Mouse (Mus musculus): Measurements from ENCODE around the gene Gpr119. TPM values are rescaled to one million over a fixed set of nuclear protein-coding genes. Genes with fewer than 3 reads are reported as not detected.

The Gpr119 gene
- not detected for polyA plus RNA-seq (2017; shearing (Covaris generic))

DNA sequence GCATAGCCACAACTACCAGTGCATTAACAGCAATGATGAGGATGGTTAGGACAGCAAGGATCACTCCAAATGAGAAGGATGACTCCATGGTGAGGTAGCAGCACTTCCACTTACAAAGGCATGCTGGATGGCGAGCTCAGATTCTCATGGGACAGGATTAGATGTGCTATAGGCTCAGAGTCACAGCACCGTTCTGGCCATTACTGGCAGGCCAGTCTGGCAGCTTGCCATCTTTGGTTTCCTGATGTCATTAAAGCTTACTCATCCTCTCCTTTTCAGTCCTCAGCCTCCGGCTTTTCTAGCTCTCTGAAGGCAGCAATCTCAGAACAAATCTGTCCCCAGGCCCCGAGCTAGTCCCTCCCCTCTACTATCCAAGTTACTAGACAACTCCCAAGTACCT, at the start of gene Gpr119:
TSS of gene Gpr119 (minus strand) at position 308 of the 400 bp plus-strand sequence.
- no peak for ATAC-seq

DNA sequence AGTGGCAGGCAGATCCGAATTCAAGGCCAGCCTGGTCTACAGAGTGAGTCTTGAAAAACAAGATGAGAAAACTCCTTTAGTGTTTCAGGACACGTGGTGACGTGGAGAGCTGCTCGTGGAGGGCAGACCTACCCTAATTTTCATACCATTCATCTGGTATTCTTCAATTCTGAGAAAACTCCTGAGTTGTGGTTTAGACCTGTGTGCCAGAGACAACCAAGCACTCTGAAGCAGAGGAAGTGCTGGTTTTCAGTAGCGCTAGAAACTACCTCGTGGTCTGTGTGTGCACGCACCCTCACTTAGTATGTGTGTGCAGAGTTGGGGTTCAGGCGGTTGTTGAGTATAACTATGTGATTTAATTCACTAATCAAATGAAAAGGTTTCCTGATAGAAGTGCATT, 38.6 kb upstream of the Gpr119 start:
- ATAC-seq = peak; percentile 61

DNA sequence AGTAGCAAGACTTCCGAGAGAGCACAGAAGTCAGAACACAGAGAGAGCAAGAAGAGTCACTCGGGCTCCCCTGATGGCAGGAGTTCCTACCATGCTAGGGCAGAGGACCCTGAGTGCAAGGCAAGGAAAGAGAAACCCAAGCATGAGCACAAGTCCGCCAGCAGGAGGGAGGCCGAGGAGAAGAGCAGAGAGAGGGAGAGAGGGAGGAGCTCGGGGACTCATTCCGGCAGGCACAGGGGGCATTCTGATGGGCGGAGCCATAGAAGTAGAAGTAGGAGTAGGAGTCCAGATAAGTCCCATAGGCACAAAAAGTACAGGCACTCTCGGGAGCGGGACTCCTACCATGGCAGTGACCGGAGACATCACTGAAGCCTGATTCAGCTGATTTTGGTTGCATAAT, 35.4 kb upstream of the Gpr119 start:
- ATAC-seq = no peak

DNA sequence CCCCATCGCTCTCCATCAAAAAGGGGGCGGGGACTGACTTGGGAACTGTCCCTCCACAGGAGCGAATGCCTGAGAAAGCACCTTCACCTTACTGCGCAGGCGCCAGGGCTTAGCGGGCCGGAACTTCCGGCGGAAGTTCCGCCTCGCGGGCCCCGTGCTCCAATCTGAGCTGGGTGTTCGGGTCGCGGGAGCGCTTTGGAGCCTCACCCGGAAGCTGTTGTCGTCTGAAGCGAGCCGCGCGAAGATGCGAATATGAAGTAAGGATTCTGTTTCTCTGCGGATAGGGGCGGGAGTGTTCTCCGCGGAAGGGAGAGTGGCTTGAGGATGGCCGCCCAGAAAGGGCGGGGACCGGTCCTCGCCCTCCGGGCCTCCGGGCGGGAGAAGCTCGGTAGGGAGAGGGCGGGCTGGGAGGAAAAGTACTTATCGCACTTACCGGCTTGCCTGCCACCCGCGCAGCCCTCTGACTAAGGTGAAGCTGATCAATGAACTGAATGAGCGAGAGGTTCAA, 20.6 kb upstream of the Gpr119 start, which contains the start of gene Rbmx2:
TSS of gene Rbmx2 (plus strand) at position 141 of the 508 bp plus-strand sequence.
- peak; percentile 98 for ATAC-seq

DNA sequence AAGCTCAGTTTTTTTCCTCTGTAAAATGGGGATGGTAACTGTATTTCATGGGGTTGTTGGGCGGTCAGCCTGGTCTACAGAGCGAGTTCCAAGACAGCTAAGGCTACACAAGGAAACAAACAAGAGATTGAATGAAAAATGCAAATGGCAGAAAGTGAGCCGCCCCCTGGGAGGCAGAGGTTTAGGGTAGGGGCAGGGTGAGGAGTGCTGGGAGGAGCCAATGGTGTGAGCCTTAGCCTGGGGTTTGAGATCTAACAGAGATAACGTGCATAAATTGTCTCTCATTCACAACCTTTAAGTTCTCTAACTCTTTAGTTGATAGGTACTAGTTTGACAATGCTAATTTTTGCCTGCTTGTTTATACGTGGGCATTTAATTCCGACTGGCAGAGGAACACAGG, 20.2 kb upstream of the Gpr119 start:
- ATAC-seq = peak; percentile 27

DNA sequence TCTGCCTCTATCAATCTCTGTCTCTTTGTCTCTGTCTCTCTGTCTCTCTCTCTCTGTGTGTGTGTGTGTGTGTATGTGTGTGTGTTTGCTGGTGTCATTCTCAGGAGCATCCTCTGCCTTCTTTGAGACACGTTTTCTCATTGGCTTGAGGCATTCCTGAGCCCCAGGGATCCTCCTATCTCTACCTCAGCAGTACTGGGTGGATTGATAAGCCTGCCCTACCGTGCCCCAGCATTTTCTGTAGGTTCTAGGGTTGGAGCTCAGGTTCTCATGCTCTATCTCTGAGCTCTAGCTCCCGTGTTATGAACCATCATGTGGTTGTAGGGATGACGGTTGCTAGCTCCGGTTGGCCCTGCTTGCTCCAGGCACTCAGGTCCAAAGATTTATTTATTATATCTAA, 9.6 kb upstream of the Gpr119 start:
- ATAC-seq = no peak

DNA sequence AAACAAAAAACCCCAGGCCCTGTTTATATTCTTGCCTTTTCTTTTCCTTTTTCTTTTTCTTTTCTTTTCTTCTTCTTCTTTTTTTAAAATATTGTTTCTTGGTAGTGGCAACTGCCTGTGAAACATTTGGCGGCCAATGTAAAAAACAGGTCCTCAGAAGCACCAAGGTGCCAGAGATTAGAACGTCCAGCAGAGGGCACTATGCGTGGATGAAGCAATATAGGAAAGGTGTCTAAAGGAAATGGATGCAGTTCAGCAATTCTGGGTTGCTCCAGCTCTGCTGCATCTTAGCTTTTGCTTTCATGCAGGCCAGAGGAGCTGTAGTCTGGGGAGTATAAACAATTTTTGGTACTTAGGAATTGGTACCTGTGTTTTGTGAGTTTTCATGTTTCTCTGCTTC, 9.2 kb upstream of the Gpr119 start:
- peak; percentile 65 for ATAC-seq

DNA sequence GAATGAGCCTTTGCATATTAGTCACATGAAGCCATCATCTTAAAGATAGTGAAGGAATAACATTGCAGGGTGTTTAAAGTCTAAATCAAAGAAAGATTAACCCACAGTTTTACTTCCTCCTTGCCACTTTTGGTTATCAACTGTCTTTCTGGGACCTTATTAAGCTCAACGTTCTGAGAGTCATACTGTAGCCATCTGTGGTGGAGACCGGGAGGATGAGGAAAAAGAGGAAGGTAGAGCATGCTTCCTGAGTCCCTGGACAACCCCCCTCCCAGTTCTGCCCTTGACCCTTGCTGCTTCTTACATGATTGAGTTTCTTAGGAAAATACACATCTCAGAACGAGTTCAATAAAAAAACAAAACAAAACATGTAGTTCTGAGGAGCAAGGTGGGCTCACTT, 2.6 kb downstream of the Gpr119 start:
- no peak for ATAC-seq

DNA sequence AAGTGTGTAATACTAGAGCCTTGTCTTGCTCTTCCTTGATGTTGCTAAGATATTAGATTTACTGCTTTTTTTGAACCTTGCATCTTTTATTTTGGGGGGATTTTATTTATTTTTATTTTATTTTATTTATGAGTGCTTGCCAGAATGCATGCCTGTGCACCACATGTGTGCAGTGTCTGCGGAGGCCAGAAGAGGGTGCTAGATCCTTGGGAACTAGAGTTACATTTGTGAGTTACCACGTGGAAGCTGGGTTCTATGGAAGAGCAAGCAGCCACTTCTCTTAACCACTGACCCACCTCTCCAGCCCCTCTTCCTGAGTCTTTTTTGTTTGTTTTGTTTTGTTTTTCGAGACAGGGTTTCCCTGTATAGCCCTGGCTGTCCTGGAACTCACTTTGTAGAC, 4.7 kb downstream of the Gpr119 start:
- ATAC-seq = no peak

DNA sequence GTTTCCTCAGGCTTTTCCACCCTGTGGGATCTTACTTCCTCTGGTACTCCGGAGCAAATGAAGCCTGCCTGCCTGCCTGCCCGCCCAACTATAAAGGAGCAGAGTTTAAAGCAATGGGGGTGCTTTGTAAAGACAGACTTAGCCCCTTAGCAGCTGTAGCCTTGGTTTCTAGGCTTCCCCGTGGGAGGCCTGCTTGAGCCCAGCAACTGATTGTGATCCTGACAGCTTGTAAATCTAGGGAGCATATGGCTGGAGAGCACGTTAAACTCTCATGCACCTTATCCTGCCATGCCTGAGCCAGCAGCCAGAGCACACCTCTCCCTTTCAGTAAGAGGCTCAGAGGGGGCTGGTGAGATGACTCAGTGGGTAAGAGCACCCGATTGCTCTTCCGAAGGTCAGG, 7.5 kb downstream of the Gpr119 start:
- no peak for ATAC-seq

DNA sequence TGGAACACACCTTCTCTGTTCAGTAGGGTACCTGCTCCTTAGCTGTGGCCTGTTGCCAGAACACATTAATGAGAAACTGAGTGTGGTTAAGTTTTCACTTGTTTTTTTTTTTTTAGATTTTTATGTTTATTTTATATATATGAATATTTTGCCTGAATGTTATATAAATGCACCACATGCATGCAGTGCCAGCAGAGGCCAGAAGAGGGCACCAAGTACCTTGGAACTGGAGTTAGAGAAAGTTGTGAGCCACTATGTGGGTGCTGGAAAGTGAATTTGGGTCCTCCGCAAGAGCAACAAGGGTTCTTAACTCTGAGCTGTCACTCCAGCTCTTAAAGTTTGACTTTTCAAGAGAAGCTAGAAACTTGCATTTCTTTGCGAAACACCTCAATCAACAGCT, 30.2 kb downstream of the Gpr119 start:
- ATAC-seq = no peak

DNA sequence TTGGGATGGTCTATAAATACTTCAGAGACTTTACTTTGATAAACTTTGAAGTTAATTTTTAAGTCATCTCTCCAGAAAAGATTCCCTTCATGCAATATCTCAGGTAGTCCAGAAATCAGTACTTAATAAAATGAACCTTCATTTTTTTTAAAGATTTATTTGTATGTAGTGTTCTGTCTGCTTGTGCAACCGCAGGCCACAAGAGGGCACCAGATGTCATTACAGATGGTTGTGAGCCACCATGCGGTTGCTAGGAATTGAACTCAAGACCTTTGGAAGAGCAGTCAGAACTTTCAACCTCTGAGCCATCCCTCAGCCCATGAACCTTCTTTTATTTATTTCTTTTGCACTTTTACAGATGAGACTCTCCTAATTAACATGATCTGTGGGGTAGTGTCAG, 37.2 kb downstream of the Gpr119 start:
- ATAC-seq = no peak

DNA sequence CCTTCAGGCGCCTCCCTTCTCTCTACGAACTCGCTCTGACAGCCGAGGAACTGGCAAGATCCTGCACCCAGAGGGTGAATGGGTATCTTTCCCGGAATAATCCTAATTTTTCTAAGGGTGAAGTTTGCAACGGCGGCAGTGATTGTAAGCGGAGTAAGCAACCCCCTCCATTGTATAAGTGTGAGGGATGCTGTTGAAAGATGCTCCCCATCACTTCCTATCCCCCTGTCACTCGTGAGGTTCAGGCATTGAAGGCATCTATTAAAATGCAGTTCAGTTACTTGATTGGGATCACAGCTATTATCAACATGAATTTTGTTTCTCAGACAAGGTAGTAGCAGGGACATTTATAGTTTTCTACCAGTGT, 50.2 kb downstream of the Gpr119 start:
- no peak for ATAC-seq

DNA sequence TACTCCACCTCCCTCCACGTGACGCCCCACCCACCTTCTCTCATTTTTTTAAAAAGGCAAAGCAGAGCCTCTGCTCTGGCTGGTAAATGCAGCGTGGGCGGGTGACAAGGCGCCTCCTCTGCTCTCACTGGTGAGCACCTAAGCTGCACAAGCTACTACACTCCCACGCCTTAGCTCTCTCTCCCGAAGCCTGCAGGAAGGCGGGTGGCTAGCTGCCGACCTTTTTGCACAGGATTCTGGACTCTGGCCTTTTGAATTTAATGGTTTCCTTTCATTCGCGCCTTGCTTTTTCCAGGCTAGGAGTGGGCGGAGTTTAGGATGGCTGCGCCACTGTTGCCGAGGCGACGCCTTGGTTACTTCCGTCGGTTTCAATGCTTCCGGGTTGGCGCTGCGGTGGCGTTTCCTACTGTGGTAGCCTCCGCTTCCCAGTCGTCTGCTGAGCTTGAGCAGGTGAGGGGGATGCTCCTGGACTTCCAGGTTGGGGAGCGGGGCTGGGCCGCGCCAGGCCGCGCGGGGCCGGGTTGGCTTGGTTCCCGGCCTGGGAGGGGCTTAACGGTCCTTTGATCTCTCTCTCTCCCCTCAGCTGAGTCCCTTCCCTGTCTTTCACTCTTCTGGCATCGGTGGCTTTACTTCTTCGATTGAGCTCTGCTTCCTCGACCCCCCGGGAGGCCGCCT, 50.8 kb downstream of the Gpr119 start, which contains the start of gene Slc25a14:
TSS of gene Slc25a14 (plus strand) at position 35 of the 675 bp plus-strand sequence.
- ATAC-seq = peak; percentile 96

DNA sequence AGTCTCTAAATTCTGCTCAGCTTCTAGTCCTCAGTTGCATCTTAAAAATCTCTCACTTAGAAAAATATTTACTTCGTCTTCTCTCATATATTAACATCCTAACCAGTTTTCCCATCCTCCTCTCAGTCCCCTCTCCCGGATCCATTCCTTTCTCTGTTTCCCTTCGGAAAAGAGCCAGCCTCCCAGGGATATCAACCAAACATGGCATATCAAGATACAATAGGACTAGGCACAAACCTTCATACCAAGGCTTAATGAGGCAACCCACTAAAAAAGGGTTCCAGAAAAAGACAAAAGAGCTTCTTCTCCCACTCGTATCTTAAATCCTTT, 51.3 kb downstream of the Gpr119 start:
- no peak for ATAC-seq

Other genes with a start within 250 kb of the Gpr119 start
- gene Elf4, start 211.3 kb downstream of the Gpr119 start, polyA plus RNA-seq (2017; shearing (Covaris generic)) = 10 to 100 TPM; 26.8 to 32.6 (median 28.2) TPM
- 10 to 100 TPM; 28.1 to 40.4 (median 33.4) TPM for gene Aifm1, start 160.9 kb downstream of the Gpr119 start, polyA plus RNA-seq (2017; shearing (Covaris generic))
- 1 to 10 TPM in 1 of 3 experiments, under 1 TPM in 2; 0.52 to 1.6 (median 0.68) TPM for gene Rab33a, start 155.2 kb downstream of the Gpr119 start, polyA plus RNA-seq (2017; shearing (Covaris generic))
- gene Zfp280c, start 80.0 kb downstream of the Gpr119 start, polyA plus RNA-seq (2017; shearing (Covaris generic)) = 10 to 100 TPM; 20.0 to 22.3 (median 20.1) TPM
- gene Slc25a14, start 51.1 kb downstream of the Gpr119 start, polyA plus RNA-seq (2017; shearing (Covaris generic)) = 10 to 100 TPM; 11.0 to 18.0 (median 11.0) TPM
- 10 to 100 TPM; 13.1 to 21.8 (median 21.7) TPM for gene Rbmx2, start 20.5 kb upstream of the Gpr119 start, polyA plus RNA-seq (2017; shearing (Covaris generic))
- gene Gm595, start 203.2 kb upstream of the Gpr119 start, polyA plus RNA-seq (2017; shearing (Covaris generic)) = not detected

Data from inflammation-experienced regulatory T-cells, adult 6 months (primary cell).